Mouse (Mus musculus): ENCODE results near the gene Gm15517. TPM values are rescaled to one million over a fixed set of nuclear protein-coding genes. Genes with fewer than 3 reads are reported as not detected.
"Not testable (repeated sequence)": the region's sequence is repeated elsewhere in the genome, so short reads cannot be mapped to it uniquely, and the experiment has no call there.

Gm15517 gene
- total RNA-seq (2021): not detected
- long read RNA-seq, experiment 1: 0 reads
- long read RNA-seq, experiment 2: 0 reads

DNA sequence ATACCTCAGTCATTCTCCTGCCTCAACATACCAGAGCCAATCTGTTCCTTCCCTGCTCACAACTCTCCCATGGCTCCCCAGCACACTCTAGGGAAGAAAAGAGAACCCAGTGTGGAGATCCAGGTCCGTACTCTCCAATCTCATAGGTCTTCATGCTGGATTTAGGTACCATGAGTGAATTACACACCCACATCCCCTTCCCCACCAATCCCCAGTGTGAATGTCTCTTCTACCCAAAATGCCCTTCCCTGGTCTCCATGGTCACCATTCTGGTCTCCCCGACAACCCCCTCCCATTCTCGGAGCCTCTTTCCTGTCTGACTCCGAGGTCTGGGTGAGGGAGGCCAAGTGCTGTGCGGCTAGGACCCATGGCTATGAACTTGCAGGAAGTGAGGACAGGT, at the start of gene Gm15517:
TSS of gene Gm15517 (plus strand) at position 301 of the 400 bp plus-strand sequence.
- no peak for DNase-seq
- intact Hi-C loops (cut with DNase I; ENCODE audit: low total_unique reads): loop anchor here (10.0 kb wide), 1 partner anchor 214 kb away; no protein-coding TSS in a partner anchor

DNA sequence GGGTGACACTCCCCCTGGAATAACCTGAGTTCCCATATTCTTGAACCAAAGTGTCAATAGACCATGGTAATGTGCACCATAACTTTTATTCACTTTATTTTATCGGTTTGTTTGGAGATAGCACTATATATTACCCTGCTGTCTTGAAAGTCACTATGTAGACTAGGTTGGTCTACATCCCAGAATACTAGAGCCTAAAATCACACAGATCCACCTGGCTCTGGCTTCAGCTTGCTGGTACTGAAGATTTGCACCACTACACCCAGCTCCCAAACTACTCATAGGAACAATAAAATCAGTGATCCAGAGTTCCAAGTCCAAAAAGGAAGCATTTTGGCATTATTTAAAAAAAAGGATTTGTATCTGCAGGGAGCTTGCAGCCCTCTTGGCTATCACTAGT, 45.6 kb upstream of the Gm15517 start, which contains the start of gene Klk1b5:
TSS of gene Klk1b5 (plus strand) at position 301 of the 400 bp plus-strand sequence.
- intact Hi-C loops (cut with DNase I; ENCODE audit: low total_unique reads): no loop called here
- DNase-seq: no peak

DNA sequence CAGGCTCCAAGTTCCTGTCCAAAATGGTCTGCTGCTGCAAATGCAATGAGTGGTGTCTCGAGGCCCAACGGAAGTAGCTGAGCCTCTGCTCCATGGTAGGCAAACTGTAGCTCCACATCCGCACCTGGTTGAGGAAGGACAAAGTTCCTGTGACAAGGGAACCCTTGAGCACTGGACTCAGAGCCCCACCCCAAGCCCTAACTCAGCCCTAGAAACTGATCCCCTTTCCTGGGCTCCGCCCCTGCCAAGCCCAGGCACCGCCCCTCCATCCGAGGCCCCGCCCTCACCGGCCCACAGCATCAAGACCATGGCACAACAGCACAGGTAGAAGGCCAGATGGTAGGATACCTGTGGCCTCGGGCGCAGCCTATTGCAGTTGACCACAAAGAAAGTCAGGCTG, 39.6 kb upstream of the Gm15517 start:
- DNase-seq; intact Hi-C loops (cut with DNase I; ENCODE audit: low total_unique reads): not testable (repeated sequence)

DNA sequence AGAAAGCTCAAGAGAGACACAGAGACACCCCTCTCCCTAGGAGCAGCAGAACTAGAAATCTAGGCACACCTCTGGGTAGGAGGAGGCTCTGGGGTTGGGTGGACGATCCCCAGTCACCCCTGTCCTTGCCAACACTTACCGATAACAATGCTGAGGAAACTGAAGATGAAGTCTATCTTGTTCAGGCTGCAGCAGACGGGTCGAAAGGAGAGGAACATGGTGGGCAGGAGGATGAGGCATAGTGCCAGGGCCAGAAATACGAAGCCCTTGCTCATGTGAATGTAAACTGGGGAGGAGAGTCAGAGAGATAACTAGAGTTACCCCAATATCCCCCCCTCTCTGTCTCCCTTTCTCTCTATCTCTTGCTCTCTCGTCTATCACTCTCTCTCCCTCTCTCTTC, 38.9 kb upstream of the Gm15517 start:
- DNase-seq; intact Hi-C loops (cut with DNase I; ENCODE audit: low total_unique reads): not testable (repeated sequence)

DNA sequence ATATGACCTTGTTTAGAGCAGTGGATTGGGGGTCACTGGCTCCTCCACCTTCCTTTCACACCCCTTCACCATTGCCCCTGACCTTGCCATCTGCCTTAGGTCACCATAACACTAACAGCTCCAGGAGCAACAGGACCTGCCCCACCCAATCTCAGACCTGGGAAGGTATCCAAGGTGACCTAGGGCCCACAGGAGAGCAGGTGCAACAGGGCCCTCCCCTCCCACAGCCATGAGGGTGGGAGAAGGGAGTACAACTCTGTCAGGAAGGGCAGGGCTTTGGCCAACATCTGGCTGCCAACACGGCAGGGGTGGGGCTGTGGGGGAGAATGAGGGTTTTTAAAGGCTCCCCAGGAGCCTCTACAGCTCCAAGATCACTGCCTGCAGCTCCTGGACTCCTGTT, 36.2 kb upstream of the Gm15517 start, which contains the start of gene Klk1:
TSS of gene Klk1 (plus strand) at position 285 of the 400 bp plus-strand sequence.
- intact Hi-C loops (cut with DNase I; ENCODE audit: low total_unique reads): no loop called here
- DNase-seq: no peak

DNA sequence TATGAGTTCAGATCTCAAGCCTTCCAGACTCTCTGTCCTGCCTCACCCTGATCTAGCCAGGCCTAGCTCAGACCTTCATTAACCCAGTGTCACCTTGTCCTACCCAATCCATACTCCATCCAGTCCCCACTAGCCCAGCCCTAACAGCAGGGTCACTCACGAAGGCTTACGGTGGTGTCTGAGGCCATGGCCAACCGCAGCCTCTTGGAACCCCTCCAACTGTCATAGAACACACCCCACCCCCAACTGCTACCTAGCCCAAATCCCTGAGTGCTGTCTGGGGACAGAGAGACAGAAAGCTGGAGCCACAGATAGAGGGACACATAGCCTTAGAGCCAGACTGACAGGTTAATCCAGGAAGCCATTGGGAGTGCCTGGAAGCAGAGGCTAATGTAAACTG, 25.3 kb upstream of the Gm15517 start, which contains the start of gene Gm36864:
TSS of gene Gm36864 (plus strand) at position 269 of the 400 bp plus-strand sequence.
- intact Hi-C loops (cut with DNase I; ENCODE audit: low total_unique reads): no loop called here
- DNase-seq: no peak

DNA sequence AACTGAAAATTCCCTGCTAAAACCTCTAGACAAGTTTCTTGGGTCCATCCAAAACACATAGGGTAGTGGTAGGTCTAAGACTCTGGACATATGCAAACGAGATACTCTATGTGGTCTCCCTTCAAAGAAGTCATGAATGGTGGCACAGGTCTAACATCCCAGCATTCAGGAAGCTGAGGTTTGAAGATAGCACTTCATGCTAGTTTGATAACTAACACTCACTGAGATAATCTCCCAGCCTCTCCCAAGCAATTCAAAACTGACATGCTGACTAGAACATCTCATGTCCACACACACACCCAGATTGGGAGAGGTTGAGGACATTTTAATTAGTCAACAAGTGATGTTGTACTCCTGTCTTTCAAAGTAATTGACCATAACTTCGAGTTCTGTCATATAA, 21.3 kb upstream of the Gm15517 start:
- intact Hi-C loops (cut with DNase I; ENCODE audit: low total_unique reads): no loop called here
- DNase-seq: no peak

DNA sequence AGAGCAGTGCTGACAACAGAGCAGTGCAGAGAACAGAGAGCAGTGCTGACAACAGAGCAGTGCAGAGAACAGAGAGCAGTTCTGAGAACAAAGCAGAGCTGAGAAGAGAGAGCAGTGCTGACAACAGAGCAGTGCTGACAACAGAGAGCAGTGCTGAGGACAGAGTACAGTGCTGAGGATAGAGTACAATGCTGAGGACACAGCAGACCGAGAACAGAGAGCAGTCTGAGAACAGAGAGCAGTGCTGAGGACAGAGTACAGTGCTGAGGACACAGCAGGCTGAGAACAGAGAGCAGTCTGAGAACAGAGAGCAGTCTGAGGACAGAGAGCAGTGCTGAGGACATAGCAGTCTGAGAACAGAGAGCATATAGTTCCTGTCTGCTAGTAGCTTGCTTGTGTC, 20.5 kb upstream of the Gm15517 start:
- no peak for DNase-seq
- intact Hi-C loops (cut with DNase I; ENCODE audit: low total_unique reads): no loop called here

DNA sequence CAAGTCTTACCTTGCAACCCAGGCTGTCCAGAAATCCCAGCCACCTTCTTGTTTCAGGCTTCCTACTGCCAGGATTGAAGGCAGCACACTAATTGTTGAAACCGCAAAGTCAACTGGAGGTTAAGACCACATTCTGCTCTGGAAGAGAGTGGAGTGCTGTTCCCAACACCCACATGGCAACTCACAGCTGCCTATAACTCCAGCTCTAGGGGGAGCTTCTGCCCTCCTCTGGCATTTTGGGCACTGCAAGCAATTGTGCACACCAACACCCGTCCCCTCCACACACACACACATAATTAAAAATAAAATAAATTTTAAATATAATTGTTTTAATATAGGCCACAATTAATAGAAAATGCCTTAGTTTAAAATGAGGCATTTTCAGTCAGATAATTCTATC, 20.1 kb upstream of the Gm15517 start:
- DNase-seq: no peak
- intact Hi-C loops (cut with DNase I; ENCODE audit: low total_unique reads): no loop called here

DNA sequence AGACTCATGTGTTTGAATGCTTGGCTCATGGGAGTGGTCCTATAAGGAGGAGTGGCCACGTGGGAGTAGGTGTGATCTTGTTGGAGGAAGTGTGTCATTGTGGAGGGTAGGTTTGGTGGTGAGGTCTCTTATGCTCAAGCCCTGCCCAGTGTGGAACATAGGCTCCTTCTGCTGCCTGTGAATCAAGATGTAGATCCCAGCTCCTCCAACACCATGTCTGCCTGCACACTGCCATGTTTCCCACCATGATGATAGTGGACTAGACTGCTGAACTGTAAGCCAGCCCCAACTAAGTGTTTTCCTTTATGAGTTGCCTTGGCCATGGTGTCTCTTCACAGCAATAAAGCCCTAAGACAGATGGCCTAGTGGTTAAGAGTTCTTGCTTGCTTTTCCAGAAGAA, 17.2 kb upstream of the Gm15517 start:
- no peak for DNase-seq

DNA sequence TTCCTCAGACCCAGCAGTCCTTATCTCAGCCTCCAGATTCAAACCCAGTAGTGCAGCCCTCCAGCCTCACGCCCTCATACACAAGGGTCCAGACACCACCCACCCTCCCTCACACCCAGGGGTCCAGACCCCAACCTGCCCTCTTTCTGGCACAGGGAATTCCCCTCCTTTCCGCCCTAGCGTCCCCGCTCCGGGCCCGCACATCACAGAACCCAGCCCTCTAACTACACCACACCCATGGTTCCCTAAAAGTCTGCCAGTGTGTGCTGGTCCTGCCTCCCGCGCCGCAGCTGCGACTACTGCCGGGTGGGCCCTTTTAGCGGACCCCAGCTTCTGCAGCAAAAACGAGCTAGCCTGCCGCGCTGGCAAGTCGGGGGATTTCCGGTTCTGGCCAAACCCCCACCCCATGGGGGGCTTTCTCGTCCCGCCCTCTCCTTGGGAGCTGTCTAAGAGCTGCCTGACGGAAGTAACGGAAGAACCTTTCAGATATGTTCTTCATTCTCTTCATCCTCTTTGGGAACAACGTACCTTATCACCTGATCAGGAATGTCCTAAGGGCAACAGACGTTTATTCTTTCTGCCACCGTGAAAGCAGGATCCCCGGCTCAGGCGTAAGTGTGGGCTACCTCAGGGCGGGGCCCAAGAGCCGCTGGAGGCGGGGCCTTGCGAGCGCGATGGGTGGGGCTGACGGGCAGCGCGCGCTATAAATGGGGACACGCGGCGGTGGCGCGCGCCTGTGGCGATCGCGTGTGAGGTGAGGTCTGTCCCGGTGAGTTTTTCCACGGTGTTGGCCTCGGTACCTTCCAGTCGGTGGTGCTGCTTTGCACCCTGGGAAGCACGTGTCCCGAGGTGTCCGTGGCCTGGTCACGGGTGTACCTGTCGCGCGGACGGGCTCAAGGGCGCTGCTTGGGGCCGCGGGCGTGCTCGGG, 14.9 kb upstream of the Gm15517 start, which contains the start of the genes 1700028J19Rik and 2410002F23Rik:
TSS of gene 1700028J19Rik (minus strand) at position 641 of the 929 bp plus-strand sequence.
TSS of gene 2410002F23Rik (plus strand) at position 668 of the 929 bp plus-strand sequence.
- intact Hi-C loops (cut with DNase I; ENCODE audit: low total_unique reads): no loop called here
- DNase-seq: peak; percentile 90

More for the DNA sequence above, 17.2 kb upstream of the Gm15517 start:
- intact Hi-C loops (cut with DNase I; ENCODE audit: low total_unique reads): no loop called here

DNA sequence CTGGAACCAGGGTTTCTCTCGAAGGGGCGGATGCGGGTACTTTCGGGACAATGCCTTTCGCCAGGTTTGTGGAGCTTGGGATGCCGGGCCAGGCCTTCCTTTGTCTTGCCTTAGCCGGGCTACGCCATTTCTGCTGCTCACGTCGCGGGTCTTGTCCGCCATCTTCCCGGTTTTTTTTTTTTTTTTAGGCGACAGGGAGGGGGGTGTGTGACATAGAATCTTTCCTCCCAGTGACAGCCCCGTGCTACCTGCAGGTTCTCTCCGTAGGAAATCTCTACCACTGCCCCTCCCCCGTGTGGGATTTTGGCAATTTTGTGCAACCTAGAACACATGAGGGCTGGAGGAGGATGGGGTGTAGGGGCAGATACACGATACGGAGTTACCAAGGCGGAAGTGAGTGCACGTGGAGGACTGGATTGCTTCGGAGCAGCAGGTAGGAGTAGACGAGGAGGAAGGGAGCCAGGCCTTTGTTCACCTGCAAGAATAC, 14.2 kb upstream of the Gm15517 start:
- intact Hi-C loops (cut with DNase I; ENCODE audit: low total_unique reads): no loop called here
- DNase-seq: no peak

DNA sequence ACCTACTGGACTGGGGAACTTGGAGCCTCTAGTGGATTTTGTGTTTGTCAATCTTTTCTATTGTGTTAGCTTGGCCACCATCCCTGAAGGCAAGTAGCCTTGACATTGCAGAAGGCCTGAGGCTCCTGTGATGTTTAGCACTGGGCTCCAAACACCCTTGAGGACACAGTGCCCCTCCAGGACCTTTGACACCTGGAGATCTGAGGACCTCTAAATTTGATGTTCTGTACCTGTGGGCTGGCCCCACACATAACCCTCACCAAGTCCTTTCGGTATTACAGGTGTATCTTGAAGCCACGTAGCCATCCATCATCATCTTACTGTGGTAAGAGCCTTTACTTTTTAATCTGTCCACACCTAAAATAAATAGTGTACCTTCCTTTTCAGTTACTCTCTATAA, 13.3 kb upstream of the Gm15517 start:
- DNase-seq: no peak
- intact Hi-C loops (cut with DNase I; ENCODE audit: low total_unique reads): no loop called here

DNA sequence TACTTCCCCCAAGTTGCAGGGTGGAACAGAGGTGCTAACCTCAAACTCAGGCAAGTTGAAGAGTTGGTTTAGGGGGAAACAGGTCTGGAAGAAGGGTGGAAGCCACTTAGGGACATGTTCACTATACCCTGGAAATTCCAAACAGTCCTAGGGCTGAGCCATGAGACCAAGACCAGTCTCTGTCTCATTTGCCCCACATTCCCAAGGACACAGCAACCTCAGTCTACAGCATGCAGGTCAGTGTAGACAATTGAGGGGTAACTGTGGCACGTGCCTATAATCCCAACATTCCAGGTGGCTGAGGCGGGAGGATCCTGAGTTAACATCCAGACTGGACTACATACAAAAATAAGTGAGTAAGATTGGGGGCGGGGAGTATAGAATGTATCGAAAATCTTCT, 12.0 kb upstream of the Gm15517 start:
- DNase-seq: no peak
- intact Hi-C loops (cut with DNase I; ENCODE audit: low total_unique reads): no loop called here

DNA sequence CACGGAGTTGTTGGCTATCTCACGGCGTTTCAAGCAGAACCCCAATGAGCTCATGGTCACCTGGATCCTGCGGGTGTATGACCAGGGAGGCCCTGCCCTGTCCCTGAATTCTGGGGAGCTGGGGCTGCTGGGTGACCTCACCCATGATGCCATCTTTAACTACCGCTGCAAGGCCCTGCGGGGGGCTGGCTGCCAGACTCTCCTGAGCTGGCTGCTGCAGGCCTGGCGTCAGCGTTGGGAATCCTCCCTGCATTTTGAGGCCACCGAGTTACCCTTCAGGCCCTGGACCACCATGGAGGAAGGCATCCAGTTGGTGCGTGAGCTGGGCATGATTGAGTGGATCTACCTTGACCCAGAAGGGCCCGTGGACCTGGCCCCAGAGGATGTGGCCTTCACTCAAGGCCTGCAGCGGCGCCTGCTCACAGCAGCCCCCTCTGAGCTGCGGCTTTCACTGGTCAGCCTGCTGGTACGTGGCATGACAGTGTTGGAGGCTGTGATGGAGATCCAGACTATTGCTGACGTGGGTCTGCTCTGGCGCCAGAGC, 10.4 kb upstream of the Gm15517 start:
- intact Hi-C loops (cut with DNase I; ENCODE audit: low total_unique reads): not testable (repeated sequence)

DNA sequence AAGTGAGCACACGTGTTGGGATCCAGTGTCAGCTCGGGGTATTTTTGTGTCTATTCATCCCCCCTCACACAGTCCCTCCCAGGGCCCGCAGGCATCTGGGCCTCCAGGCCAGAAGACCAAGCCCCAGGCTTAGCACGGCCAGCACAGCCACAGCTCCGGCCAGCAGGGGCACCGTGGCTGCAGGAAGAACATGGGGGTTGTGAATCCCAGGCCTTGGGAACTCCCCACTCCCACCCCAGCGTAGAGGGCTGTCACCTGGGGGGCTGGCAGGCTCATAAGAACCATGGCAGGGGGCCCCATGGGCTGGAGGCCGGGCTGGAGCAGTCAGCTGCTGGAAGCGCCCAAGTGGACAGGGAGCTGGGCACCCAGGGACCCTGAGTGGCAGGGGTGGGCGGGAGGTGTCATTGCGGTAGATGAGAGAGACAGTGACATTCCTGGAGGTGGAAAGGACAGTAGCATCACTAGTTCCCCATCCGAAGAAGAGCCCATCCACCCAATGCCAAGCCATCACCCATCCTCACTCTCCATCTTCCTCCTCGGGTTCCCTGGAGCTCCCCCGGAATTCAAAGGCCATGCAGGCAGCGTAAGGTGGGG, 8.1 kb upstream of the Gm15517 start:
- DNase-seq: no peak
- intact Hi-C loops (cut with DNase I; ENCODE audit: low total_unique reads): no loop called here

More for the DNA sequence above, 10.4 kb upstream of the Gm15517 start:
- not testable (repeated sequence) for DNase-seq

DNA sequence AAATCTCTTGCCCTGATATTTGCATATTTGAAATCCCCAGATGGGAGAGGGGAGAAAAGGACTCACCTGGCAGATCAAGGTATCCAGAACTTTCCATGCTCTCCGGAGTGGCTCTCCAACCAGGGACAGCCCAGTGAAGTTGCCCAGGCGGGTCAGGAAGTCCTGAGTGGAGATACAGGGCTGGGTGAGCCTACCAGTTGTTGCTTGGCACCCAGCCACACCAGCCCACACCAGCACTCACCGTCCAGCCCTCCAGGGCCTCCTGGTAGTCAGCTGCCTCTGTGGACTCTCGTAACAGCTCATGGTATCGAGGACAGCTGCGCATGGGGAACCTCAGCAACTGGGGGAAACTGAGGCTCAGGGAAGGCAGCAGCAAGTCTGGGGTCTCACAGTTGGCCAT, 6.3 kb upstream of the Gm15517 start:
- no peak for DNase-seq
- intact Hi-C loops (cut with DNase I; ENCODE audit: low total_unique reads): no loop called here

DNA sequence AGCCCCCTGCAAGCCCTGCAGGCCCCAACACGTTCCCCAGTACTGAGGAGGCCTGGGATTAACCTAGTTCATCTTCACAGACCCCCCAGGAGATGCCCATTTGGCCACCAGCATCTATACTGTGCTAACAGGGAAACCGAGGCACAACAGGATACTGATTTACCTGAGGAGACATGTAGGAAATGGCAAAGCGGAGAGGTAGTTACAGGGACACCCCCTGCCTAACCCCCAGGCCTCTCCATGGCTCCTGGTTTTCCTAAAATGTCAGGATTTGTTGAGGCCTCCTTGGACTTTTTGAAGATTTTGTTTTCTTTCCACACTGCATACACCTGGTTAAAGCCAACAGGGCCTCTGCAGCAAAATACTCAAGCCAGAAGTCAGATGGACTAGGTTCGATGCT, 4.0 kb upstream of the Gm15517 start, which contains the start of gene Acp4:
TSS of gene Acp4 (minus strand) at position 101 of the 400 bp plus-strand sequence.
- intact Hi-C loops (cut with DNase I; ENCODE audit: low total_unique reads): no loop called here
- DNase-seq: no peak

DNA sequence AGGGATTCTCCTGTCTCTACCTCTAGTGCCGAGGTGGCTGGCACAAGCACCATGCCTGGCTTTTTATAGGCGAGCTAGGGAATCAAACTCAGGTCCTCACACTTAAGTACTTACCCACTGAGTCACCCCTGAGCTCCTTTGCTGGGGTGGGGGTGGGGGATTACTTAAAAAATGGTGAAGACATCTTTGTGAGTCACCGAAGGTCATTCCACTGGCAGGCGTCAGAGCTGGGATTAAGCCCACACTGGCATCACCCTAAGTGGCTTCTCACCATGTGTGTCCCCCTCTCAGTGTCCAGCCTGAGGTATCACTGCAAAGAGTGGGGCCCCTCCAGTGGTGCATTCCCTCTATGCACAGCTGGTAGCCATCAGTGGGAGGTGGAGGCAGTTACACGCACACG, 837 bp upstream of the Gm15517 start:
- intact Hi-C loops (cut with DNase I; ENCODE audit: low total_unique reads): loop anchor here (10.0 kb wide), 1 partner anchor 214 kb away; no protein-coding TSS in a partner anchor
- DNase-seq: no peak

Measured in gastrocnemius, postnatal 14 days (tissue).